Mouse (Mus musculus) hindbrain, embryonic 13.5 days (tissue): ENCODE data around the gene Tacr2. TPM values are rescaled to one million over a fixed set of nuclear protein-coding genes. Genes with fewer than 3 reads are reported as not detected.

ENCODE experiments used
- ATAC-seq: fragments of 200-750 bp; cut with Nextera tagmentation; 2 replicates; pipeline ENCODE4 v1.8.0; 2017; ENCODE audit warnings: moderate TSS enrichment; ENCODE audit not compliant: low FRiP score
- H3K27ac ChIP-seq: fragments of 300-500 bp; sonication (generic); 2 replicates; pipeline ENCODE4 v1.5.1; 2015; ENCODE audit warnings: inconsistent platforms, mild to moderate bottlenecking, moderate library complexity
- H3K27me3 ChIP-seq: fragments of 300-500 bp; sonication (generic); 2 replicates; pipeline ENCODE4 v1.6.1; 2015; ENCODE audit warnings: mild to moderate bottlenecking, inconsistent platforms
- H3K36me3 ChIP-seq: fragments of 300-500 bp; sonication (generic); 2 replicates; pipeline ENCODE4 v1.6.1; 2015; ENCODE audit warnings: mild to moderate bottlenecking, inconsistent platforms
- H3K4me1 ChIP-seq: fragments of 300-500 bp; sonication (generic); replicated peaks from 2 replicates; pipeline ENCODE4 v1.6.1; 2015; ENCODE audit warnings: inconsistent platforms
- H3K4me2 ChIP-seq: fragments of 300-500 bp; sonication (generic); 2 replicates; pipeline ENCODE4 v1.6.1; 2015; ENCODE audit warnings: inconsistent platforms, mild to moderate bottlenecking, moderate library complexity
- H3K4me3 ChIP-seq: fragments of 300-500 bp; sonication (generic); 2 replicates; pipeline ENCODE4 v1.5.1; 2015; ENCODE audit warnings: mild to moderate bottlenecking, inconsistent platforms
- H3K9ac ChIP-seq: fragments of 300-500 bp; sonication (generic); 2 replicates; pipeline ENCODE4 v1.6.1; 2015; ENCODE audit warnings: mild to moderate bottlenecking, inconsistent platforms
- H3K9me3 ChIP-seq: fragments of 300-500 bp; sonication (generic); 2 replicates; pipeline ENCODE4 v1.6.1; 2016; ENCODE audit warnings: inconsistent platforms
- WGBS: fragments of 180-500 bp; shearing (Covaris S2); methylation state at CpG from one replicate; pipeline ENCODE4 v1.1.7; 2015; 5-methylcytosine and 5-hydroxymethylcytosine counted together
- polyA plus RNA-seq: library from polyadenylated mRNA; unstranded; fragments of >200 nt; fragmentation: Nextera tagmentation; extraction: Ambion mirVana; gene quantifications from 2 replicates; pipeline ENCODE4 v1.2.1, GENCODE M21; 2015

The Tacr2 gene
- polyA plus RNA-seq, 1 experiment from 2014 or later: not detected

DNA sequence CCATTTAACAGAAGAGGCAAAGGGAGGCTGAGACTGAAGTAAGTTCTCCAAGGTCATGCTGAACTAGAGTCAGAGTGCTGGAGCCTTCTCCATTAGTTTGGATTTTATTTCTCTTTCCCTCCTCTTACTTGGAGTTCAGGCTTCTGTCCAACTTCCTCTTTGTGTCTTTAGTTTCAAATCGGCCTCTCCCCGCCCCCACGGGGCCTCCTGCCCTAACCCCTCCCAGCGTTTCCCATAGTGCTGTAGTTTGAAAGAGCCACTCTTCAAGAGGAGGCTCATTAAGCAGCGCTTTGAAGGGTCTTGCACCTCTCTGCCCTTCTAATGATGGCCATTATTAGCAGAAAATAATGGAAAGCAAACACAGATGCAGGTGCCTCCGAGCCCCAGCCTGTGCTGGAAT, 59.2 kb downstream of the Tacr2 start:
- Histone ChIP-seq H3K9ac (no peak overlapping the region), H3K4me2 (no peak overlapping the region), H3K27ac (no peak overlapping the region), H3K4me3 (no peak overlapping the region), H3K4me1 (peaks cover 17% of the 10 kb centered on the region), H3K27me3 (no peaks in the 10 kb centered on the region), H3K9me3 (no peaks in the 10 kb centered on the region), H3K36me3 (peaks cover 23% of the 10 kb centered on the region)
- WGBS: 52% methylated on average over 6 of the region's 6 CpGs
- ATAC-seq: no peak

GRCm38 (mm10) chr10:62313140-62313539, 60.9 kb downstream of the Tacr2 start:
- no peak for ATAC-seq
- H3K4me1 ChIP-seq: peaks cover 21% of the 10 kb centered on the region
- no peak overlapping the region for H3K4me3 ChIP-seq
- H3K27me3 ChIP-seq: no peaks in the 10 kb centered on the region
- peaks cover 19% of the 10 kb centered on the region for H3K36me3 ChIP-seq
- H3K9me3 ChIP-seq: no peaks in the 10 kb centered on the region
- no peak overlapping the region for H3K27ac ChIP-seq
- no peak overlapping the region for H3K9ac ChIP-seq
- no peak overlapping the region for H3K4me2 ChIP-seq
- 75% methylated on average over 10 of the region's 10 CpGs for WGBS

GRCm38 (mm10) chr10:62313885-62314424, 61.7 kb downstream of the Tacr2 start:
- Histone ChIP-seq H3K9me3 (no peaks in the 10 kb centered on the region), H3K9ac (no peak overlapping the region), H3K27ac (no peak overlapping the region), H3K4me3 (no peak overlapping the region), H3K4me2 (no peak overlapping the region), H3K27me3 (no peaks in the 10 kb centered on the region), H3K4me1 (peaks cover 21% of the 10 kb centered on the region), H3K36me3 (peaks cover 11% of the 10 kb centered on the region)
- ATAC-seq: 0 out of 2 replicates have a peak, but pooled peaks have one; percentile 3
- WGBS: 63% methylated on average over 15 of the region's 15 CpGs

Other genes starting within 250 kb of the Tacr2 start
- gene Neurog3, start 119.3 kb upstream of the Tacr2 start, polyA plus RNA-seq: 0.30 and 0.65 TPM in 2 replicates
- 111 and 113 TPM in 2 replicates for gene Fam241b, start 108.5 kb upstream of the Tacr2 start, polyA plus RNA-seq
- 20.6 and 22.1 TPM in 2 replicates for gene Tspan15, start 21.2 kb upstream of the Tacr2 start, polyA plus RNA-seq
- 83.4 and 93.0 TPM in 2 replicates for gene Hk1, start 127.5 kb downstream of the Tacr2 start, polyA plus RNA-seq
- gene Hkdc1, start 170.1 kb downstream of the Tacr2 start, polyA plus RNA-seq: 0.70 and 0.89 TPM in 2 replicates
- gene 4930507D05Rik, start 197.1 kb downstream of the Tacr2 start, polyA plus RNA-seq: 1.4 and 1.6 TPM in 2 replicates
- gene Supv3l1, start 197.3 kb downstream of the Tacr2 start, polyA plus RNA-seq: 19.9 and 21.8 TPM in 2 replicates
- 65.1 and 65.4 TPM in 2 replicates for gene Vps26a, start 234.4 kb downstream of the Tacr2 start, polyA plus RNA-seq